Mouse (Mus musculus): ENCODE results near the gene Rbm5.

The Rbm5 gene

GRCm38 (mm10) chr9:107770374-107771290 is at the start of gene Rbm5:
Gene Rbm5, minus strand, starts transcription at chr9:107770996.
- DNase-seq, result peak; percentile 96

- DNase-seq, result no peak
These were observed 41.3 kb upstream of the Rbm5 start for GRCm38 (mm10) chr9:107812132-107812531.

DNA sequence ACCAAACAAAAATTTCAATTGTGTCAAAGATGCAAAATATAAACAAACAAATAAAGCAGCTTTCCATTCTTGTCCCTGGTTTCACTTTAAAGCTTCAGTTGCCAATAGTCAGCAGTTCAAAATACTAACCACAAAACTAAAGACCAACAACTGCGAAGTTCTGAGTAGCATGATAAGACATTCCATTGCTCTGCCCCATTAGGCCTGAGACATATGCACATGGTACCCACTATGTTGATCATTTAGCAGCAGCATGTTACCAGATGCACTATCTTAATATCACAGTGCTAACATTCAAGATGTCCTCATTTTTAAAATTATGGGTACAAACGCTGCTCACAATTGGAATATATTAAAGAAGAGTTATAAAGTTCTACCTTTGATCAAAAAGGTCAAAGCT is 40.2 kb upstream of the Rbm5 start:
- no peak for DNase-seq

DNA sequence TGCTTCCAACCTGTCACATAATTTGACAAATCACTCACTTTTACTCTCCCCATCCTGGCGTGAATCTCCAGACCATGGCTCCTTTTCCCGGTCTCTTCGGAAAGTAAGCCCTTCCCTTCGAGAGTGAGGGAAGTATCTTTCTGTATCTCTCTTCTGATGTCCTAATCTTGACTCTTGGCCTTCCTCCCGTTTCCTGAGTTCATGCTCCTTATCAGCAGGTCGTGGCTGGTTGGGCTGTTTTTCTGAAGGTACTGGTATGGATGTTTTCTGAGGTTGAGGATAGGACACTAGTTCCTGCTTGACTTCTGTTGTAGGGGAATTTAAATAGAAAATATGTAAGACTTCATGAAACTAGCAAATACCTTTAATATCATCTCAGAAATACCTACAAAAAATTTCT is 20.9 kb upstream of the Rbm5 start:
- no peak for DNase-seq

DNA sequence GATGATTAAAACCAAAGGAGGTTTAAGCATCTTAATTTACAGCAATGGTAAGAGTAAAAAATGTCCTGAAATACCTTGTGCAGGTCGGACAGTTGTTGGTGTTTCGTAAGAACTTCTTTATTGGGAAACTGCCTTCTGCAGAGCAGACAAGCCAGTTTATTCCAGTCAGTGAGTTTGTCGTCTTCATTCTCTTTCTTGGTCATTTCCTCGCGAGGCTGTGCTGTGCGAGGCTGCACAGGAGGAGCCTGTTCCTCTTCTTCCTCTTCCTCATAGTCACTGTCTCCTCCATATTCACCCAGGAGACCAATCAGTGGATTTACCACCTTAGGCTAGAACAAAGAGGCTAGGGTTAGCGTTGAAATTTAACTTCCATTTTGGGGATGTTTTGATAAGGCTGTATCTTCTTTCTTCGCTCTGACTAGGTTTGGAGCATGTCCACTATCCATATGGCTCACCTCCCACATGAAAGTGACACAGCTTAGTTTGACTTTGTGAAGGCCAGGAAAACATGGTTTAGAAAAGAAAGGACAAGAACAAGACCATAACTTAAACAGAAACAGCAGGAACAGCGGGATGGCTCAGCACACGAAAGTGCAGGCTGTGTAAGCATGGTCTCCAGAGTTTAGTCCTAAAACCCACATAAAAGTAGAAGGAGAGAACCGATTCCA is 11.9 kb upstream of the Rbm5 start:
- DNase-seq, result no peak

DNA sequence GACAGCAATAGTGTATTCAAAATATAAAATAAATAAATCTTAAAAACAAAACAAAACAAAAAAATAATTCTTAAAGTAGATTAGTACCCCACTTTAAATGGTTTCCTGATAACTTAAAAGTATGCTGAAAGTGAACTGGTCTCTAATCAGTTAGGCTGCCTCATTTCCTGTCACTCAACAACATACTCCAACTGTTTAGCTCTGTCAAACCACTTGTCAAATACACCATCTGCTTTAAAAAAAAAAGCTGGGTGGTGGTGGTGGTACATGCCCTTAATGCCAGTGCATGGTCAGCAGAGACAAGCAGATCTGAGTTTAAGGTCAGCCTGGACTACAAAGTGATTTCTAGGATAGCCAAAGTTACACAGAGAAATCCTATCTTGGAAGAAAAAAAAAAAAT is 6.0 kb upstream of the Rbm5 start:
- DNase-seq, result no peak

GRCm38 (mm10) chr9:107774411-107774810 is 3.6 kb upstream of the Rbm5 start:
- no peak for DNase-seq

- DNase-seq, result no peak
These were observed 986 bp upstream of the Rbm5 start for GRCm38 (mm10) chr9:107771782-107772181.

DNA sequence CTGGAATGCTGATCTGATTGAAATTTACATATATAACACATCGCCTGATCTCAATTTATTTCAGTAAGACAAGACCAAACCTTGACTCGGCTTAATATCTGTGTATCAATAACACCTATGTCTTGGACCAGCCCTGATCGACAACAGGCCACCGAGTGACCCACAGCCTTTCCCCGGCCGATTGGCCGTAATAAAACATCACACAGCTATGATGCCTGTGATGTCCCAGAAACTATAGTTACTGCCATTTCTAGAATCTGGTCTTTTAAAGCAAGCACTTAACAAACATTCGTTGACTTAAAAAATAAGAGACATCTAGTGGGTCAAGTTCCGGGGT is 791 bp downstream of the Rbm5 start:
- no peak for DNase-seq

GRCm38 (mm10) chr9:107769445-107770000 is 1.3 kb downstream of the Rbm5 start:
- DNase-seq, result no peak

- no peak for DNase-seq
These were observed 1.9 kb downstream of the Rbm5 start for GRCm38 (mm10) chr9:107768851-107769250.

DNA sequence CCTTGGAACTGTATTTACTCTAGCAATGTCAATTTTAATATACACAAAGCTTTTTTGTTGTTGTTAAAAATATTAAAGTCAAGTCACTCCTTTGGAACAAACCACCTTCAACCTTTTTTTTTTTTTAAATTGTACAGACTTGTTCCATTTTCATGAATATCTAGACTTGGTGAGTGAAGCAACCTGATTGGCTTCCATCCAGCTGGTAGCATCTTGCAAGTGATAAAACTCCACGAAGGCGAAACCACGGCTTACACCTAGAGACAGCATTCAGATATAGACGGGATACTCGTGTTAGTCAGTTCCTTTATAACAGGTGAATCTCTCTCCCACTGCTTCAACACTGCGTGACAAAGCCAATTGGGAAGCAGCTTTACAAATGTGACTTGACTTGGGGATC is 11.2 kb downstream of the Rbm5 start:
- no peak for DNase-seq

DNA sequence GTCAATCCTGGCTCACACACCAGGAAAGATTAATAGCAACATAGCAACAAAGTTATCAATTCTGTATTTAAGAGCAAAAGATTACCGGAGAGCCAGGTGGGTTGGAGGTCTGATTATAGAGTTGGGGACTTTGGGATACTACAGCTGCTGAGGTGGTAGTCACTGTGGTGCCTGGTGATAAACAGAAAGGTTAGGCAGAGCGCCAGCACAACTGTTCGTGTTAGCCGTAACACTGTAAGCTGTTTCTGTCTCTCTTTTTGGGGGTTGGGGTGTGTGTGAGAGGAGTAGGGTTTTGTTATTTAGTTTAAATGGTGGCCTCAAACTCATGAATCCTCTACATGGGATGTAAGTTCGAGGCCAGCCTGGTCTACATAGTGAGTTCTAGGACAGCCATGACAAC is 20.4 kb downstream of the Rbm5 start:
- no peak for DNase-seq

DNA sequence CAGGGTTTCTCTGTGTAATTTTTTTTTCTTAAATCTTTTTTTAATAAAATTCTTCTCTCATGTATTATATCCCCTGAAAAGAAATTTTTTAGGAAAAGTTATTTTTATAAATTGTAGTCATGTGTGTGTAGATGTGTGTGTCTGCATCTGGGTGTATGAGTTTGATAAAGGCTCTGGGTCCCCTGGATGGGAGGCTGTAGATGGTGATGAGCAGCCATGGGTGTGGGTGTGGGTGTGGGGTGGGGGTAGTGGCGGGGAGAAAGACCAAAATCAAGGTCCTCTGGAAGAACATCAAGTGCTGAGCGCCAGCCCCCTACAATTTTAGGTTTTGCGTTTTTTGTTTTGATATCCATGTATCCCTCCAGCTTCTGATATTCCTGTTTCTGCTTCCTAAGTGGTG is 22.7 kb downstream of the Rbm5 start:
- peak; percentile 47 for DNase-seq

DNA sequence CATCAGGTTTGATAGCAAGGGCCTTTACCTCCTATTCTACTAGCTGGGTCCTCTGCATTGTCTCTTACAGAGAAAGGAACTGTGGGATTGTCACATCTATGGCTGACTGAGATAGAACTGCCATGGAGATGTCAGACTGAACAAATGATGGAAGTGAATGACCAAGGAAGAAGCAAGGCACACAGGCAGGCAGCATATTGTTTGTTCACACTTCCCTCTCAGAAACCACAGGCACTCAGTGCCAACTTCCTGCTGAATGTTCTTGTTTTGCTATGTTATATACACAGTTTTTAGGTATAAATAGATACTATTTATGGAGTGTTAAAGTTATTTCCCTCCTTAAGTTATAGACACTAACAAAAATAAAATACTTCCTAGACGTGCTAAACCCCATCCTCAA is 23.5 kb downstream of the Rbm5 start:
- DNase-seq, result no peak

GRCm38 (mm10) chr9:107746679-107747078 is 24.1 kb downstream of the Rbm5 start:
- no peak for DNase-seq

GRCm38 (mm10) chr9:107744061-107744460 is 26.7 kb downstream of the Rbm5 start:
- DNase-seq, result no peak

- peak; percentile 28 for DNase-seq
These were observed 32.0 kb downstream of the Rbm5 start for GRCm38 (mm10) chr9:107738841-107739202.

DNA sequence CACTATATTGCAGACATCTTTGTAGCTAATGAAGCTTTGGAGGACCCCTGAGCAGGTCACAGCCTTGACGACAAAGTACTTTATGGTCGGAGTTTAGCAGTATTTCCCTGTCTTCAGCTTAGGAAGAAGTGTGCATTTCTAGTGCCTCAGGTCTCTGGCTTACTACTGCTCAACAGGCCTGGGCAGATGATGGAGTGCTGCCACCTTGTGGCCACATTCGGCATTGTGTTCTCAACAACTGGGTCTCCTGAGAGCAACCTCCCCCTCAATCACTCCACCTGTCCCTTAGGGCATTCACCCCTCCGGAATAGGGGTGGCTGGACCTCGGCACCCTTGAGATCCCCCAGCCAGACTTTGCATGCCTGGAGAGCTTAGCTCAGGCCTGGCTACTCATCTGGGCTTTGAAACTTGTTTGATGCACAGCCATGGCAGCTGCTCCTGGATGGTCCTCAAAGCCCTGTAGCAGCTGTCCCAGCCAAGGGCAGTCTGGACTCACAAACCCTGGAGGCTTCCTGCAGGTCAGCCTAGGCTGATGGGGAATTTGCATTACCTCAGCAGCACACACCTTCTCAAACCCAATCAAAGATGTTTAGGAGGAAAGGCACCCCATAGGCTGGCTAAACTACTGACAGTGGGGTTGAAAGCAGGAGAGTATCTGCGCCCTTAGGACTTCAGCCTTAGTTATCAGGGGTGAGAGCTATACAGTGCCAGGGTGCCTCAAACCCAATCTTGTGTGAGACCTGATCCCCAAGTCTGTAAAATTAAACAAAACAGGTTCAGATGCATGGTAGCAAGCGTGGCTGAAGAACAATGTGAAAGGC is 32.6 kb downstream of the Rbm5 start:
- DNase-seq, result peak; percentile 83

GRCm38 (mm10) chr9:107736185-107736485 is 34.7 kb downstream of the Rbm5 start:
- peak; percentile 14 for DNase-seq

- no peak for DNase-seq
These were observed 35.2 kb downstream of the Rbm5 start for GRCm38 (mm10) chr9:107735356-107736184.

DNA sequence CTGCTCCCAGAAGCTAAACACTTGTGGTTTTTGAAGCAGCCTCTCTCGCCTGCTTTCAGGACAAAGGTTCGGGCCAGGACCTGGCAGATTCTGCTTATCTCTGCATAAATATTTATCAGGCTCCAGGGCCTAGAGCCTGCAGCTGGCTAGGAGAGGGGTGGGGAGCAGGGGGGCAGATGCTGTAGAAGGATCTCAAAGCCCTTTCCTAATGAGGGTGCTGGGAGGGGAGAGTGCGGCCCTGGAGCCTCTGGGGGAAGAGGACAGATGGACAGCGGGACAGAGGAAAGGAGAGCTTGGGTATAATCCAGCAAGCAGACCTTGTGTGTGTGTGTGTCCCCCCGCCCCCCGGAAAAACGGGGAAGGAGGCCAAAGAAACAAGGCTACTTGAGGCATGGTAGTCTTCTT is 36.2 kb downstream of the Rbm5 start:
- no peak for DNase-seq

DNA sequence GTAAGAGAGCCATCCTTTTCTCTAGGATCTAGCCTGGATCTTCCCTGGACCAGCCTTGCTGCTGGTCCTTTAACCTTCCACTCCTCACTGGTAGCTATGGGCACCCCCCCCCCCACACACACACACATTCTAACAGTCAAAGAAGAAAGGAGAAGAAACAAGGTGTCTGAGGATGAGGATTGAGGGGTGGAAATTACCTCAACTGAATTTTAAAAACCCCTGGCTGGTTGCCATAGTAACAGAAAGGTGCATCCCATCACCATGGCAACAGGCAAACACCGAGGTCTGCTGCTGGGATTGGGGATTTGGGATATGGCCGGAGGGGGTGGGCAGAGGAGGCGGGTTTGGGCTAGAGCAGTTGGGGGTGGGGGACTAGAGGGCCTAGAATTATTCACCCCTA is 41.1 kb downstream of the Rbm5 start:
- no peak for DNase-seq
